Mouse (Mus musculus): ENCODE results near the gene Upk3a.
"Not testable (repeated sequence)": the region's sequence is repeated elsewhere in the genome, so short reads cannot be mapped to it uniquely, and the experiment has no call there.

The Upk3a gene

DNA sequence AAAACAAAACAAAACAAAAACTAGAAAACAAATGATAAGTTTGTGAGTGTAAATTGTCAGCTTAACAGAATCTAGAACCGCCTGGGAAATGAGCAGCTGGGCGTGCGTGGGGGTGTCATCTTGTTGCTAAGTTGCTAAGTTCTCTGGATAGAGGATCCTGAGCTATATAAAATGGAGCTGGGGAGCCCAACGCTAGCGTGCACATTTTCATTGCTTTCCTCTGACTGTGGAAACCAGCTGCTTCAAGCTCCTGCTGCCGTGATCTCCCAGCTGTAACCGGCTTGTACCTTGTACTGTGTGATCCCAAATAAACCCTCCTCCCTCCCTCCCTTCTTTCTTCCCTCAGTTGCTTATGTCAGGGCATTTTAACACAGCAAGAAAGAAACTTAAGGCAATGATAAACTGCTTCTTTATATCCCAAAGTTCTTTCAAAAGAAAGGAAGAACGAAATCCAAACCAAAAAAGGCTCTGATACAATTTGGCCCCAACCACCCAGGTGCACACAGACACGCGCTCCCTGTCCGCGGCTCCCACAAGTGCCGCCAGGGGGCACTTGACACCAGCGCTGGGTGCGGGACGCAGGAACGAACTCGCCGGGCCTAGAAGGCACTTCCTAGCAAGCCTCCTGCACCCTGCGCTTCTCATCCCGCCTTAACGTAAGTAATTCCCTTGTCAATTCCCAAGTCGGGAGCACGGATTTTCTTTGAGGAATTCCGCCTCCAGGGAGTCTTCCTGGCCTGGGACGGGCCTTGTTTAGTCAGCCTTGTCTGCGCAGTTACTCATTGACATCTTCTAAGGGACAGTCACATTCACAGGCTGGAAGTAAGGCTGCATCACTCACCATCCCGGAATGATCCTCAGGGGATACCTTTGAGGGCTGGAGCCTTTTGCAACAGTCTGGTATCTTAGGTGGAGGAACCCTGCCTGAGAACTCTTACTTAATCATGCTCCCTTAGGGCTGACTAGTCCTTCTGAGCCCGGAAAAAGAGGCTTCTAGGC is 15.7 kb upstream of the Upk3a start:
- DNase-seq (ENCODE audit: low read depth, low spot score): peak; percentile 59

DNA sequence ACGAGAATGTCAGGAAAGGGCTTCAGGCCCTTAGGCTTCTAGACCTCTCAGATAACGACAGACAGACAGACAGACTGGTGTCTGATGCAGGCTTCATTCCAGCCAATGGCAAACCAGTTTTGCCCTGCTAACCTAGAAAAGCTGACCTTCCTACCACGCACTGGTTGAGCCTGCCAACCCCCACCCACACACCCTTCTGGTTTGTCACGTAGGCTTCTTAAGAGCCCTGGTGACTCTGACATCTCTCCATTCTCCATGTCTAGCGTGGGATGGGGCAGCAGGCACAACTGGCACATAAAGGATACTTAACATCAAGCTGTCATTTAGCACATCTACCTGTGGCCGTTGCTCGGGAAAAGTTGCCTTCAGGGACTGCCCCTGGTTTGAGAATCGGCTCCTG is 7.3 kb upstream of the Upk3a start:
- DNase-seq (ENCODE audit: low read depth, low spot score): no peak

DNA sequence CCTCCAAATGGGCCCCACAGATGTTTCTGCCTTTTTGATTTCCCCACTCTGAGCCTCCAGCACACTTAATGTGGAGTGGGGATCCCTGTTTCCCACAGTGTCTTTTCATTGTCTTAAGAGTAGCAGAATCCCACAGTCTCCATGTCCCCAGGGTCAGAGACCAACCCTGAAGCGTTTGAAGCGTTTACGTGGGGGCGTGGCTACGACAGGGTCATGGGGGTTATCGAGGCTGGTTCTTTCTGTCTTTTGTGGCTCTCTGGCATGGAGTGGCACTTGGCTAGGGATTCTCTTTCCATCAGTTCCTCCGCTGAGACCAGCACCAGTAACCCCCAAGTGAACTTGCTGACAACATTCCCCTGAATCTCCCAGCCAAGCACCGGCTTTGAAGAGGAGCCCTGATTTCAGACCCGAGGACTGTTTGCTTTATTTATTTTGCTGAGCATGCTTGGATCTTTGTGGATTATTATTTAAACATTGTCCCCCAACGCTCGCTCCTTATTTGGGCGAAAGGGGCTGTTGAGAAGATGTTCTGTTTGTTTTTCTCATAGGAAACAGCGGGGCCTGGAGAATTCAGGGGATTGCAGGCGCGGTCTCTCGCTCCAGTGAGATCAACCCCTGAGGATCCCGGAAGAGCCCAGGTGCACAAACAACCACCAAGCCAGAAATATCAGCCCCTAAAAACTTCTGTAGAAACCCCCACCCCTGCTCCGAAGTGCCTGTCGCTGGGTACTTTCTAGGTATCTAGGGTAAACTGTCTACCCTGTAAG is 4.9 kb upstream of the Upk3a start:
- no peak for DNase-seq (ENCODE audit: low read depth, low spot score)

DNA sequence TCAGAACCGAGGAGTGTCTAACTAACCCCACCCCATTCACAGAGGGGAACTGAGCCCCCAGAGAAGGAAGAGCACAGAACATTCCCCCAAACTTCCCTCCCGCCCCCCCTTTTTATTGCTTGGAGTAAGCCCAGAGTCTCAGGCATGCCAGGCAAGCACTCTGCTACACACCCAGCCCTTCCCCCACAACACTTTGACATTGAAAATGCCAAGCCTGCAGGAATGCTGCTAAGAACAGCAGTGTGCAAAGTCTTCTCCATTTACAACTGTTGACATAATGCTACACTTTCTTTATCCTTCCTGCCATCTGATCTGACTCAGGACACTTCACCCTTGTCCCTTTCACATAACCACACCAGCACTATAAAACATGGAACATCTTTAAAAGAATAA is 4.3 kb upstream of the Upk3a start:
- no peak for DNase-seq (ENCODE audit: low read depth, low spot score)

DNA sequence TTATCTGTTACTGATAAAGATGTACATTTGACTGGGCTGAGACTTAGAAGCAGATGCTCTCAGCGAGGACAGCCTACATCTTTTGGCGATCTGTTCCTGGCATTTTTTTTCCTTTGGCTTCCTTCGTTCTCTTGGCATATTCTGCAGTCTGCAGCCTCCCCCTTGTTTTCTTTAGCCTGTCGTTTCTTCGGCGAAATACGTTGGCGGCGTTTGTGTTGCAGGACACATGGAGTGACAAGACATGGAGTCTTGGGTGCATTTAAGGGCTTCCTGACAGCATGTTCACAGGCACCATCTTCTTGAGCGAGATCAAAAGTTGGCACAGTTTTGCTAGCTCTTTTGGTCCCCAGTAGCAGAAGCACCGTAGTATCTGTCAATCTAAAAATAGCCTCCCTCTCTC is 1.2 kb upstream of the Upk3a start:
- no peak for DNase-seq (ENCODE audit: low read depth, low spot score)

DNA sequence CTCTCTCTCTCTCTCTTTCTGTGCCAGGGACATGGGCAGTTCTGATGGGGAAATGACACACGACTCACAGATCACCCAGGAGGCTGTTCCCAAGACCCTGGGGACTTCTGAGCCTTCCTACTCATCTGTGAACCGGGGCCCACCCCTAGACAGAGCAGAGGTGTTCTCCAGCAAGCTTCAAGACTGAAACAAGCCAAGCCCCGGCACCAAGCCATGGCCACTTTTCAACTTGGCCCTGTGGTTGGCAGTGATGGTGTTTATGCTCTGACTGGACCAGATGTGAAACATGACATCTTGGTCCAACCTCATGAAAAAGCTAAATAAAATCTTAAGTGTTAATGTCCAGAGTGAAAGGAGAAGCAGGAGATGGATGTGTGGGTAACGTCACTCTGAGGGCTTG is 5.3 kb downstream of the Upk3a start:
- no peak for DNase-seq (ENCODE audit: low read depth, low spot score)

DNA sequence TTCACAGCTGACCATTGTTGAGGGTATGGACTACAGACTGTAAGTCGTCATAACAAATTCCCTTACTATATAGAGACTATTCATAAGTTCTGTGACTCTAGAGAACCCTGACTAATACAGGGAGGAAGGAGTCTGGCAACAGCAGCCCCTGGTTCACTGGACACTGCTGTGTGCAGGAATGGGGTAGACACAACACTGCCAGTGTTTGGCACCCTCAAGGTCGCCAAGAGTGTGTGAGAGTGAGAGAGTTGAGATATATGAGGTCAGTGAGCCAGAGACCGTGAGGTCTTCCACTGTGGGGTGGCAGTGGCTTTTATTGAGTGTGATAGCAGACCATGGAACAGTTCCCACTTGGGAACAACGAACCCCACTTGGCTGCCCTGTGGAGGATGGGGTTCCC is 9.3 kb downstream of the Upk3a start:
- DNase-seq (ENCODE audit: low read depth, low spot score): no peak

DNA sequence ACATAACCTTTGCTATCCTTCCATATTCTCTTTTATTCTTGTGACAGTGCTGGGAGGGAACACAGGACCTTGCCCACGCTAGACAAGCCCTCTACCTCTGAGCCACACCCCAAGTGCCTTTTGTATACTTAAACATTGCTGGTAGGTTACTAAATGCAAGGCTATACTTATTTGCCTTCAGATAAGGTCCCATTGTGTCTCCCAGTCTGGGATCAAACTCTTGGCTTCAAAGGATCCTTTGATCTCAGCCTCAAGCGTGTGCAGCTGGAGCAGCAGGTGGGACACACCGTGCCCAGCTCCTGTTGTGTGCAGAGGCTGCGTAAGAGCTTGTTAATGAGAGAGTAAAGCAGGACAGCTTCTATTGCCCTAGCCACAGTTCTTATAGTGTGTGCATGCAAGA is 10.8 kb downstream of the Upk3a start:
- DNase-seq (ENCODE audit: low read depth, low spot score): no peak

DNA sequence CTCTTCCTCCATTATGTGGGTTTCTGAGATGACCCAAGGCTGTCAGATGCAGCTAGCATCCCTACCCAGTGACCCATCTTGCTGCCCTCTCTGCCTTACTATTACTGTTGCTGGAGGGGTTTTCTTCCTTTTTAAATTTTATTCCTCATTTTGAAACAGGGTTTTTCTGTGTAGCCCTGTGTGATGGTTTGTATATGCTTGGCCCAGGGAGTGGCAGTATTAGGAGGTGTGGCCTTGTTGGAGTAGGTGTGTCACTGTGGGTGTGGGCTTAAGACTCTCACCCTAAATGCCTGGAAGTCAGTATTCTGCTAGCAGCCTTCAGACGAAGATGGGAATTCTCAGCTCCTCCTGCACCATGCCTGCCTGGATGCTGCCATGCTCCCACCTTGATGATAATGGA is 11.7 kb downstream of the Upk3a start, which contains the start of gene Fam118a:
Gene Fam118a (plus strand): TSS at position 301 of the 400 bp plus-strand sequence.
- DNase-seq (ENCODE audit: low read depth, low spot score): not testable (repeated sequence)

DNA sequence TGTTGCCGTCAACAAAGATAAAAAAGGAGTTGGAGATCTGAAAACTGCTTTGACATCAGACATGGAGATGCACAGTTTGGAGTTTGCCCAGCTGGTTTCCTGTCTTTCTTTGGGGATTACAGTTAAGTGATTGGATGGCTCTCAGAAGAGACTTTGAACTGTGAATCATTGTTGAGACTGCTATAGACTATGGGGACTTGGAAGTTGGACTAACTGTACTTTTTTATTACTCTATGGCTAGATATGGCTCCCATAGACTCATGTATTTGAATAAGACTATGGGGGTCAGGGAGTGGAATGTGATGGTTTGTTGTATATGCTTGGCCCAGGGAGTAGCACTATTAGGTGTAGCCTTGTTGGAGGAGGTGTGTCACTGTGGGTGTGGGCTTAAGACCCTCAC is 13.7 kb downstream of the Upk3a start:
- not testable (repeated sequence) for DNase-seq (ENCODE audit: low read depth, low spot score)

DNA sequence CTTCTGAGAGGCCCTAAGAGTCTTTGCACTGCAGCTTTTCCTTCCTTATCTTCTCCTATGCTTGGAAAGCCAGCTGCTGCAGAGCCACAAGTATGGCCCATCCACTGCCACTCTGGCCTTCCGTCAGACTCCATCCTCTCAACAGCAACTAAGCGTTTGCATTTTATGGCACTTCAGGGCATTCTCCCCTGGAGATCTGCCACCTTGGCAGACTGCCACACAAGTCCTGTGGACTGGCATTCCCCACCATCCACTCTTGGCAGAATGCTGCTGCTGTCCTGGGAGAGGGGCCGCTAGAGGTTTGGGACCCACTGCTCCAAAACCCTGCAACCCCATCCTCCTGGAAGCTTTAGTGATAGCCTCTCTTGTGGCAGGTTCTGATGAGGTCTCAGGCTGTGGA is 14.9 kb downstream of the Upk3a start:
- DNase-seq (ENCODE audit: low read depth, low spot score): no peak

DNA sequence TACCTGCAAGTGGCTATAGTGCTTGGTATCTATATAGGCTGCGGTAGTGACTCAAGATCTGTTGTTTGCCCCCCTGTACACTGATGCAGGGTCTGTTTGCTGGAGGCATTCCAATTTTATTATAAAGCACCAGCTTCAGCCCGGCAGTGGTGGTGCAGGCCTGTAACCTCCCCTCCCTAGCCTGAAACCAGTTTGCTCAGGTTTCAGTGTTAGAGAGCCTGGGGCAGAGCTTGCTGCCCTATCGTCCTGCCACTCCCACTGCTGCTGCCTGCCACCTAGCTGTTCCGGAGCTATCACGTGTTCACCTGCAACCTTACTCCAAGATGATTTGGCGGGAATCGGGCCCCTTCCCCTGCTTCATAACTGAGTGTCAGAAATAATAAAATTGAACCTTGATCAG is 17.0 kb downstream of the Upk3a start:
- not testable (repeated sequence) for DNase-seq (ENCODE audit: low read depth, low spot score)

DNA sequence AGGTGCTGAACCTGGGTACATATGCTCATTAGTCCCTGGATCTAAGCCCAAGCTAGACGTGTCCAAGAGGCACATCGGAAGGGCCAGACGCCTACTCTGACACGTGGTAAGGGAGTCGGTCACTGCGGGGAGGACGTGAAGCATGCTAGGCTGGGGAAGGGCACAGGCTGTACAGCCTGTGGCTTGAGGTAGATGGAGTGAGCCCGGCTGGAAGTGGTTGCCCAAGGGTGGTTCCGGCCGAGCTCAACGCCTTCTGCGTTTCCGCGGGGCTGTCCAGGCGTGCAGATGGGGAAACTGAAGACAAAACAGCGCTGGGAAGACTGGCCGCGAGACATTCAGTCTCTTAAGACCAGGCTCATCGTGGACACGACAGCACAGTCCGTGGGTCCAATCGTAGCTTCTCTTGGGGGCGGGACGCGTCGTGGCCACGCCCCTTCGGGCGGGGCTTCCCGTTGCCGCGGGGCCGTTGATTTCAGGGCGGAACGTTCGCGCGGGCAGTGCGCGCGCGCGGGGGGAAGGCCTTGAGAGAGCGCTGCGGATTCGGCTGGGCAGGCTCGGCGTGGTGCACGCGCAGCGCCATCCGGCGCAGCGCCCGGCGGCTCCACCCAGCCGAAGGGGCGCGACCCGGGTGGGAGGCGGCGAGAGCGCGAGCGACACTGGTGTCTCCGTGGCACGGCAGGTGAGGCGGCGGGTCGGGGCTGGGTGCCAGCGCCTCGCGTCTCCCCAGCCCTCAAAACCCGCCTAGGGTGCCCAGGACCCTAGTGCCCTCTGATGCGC is 19.8 kb downstream of the Upk3a start:
- peak; percentile 97 for DNase-seq (ENCODE audit: low read depth, low spot score)

DNA sequence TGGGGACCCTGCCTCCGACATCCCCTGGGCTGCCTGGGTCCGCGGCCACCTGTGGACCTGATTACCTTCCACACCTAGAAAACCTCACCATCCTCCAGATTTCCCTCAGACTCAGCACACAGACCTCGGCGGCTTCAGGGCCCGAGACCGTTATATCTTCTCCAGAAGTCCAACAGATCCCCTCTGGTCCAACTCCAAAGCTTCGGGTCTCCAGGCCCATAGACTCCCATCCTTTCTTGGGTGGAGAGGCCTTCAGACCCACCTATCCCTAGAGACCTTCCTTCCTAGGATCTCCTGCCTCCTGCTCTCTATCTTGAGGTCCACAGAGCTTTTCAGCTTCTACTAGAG is 20.4 kb downstream of the Upk3a start:
- DNase-seq (ENCODE audit: low read depth, low spot score): no peak

DNA sequence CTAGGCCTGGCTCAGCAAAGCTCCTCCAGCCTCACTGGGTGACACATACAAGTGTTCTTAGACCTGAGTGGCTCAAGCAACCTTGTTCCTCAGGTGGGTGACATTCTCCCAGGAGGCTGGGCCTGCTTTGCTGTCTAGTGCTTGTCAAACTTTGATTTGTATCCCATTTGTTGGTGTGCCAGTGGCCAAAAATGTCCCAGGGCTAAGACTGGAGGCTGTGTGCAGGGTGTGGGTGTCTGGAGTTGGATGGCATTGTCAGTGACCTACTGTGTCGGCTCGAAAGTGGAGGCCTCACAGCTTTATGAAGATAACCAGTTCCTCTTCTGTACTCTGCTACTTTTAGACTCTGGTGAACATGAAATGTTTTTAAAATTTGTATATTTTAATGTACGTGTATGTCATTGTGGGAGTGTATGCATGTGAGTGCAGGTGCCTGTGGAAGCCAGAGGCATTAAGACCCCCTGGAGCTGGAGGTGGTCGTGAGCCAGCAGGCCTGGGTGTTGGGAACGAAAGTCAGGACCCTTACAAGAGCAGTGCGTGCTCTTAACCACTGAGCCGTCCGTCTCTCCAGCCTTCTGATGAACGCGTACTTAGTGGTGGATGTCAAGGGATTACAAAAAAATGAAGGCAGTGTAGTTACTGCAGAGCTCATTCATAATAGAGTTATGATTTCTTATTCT is 24.7 kb downstream of the Upk3a start:
- no peak for DNase-seq (ENCODE audit: low read depth, low spot score)

DNA sequence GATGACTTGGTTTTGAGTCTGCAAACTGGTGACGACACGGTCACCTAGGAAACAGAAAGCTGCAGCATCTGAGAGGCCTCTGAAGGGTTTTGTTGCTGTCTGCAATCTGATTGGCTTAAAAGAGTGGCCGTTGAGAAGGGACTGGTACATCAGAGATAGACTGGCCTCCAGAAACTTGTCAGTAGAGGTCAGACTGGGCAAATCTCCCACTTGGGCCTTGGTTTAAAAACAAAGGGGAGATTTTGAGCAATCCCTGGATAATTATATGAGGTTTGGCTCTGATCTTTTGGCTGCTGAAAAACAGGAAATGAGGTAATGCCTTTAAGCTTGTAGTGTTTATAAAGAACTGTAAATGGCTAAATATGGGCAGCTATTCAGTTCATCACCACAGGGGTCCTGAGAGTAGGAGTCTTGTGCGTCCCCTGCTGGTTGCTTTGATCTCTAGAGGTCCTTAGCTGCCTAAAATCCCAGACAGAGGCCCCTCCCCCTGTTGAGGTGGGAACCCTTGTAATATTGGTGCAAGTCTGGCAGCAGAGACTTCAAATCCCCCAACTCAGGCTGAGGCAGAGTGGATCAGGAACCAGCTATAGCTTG is 25.5 kb downstream of the Upk3a start:
- peak; percentile 36 for DNase-seq (ENCODE audit: low read depth, low spot score)

DNA sequence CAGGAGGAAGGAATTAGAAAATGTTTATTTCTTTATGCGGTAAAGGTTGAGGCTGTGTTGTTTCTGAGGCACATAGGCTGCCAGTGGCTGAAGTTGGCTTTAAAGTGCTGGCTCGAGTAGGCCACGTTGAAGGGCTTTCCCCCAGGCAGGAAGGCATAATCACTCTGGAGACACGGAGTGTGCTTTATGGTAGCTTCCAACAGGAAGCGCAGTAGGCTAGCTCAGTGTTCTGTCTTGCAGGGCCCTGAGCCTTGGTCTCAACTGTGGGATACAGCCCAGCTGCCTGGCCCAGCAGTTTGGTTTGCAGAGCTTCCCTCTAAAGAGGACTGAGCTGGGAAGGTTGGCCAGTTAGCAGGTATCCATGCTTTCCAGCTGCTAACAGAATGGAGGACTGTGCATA is 26.2 kb downstream of the Upk3a start:
- DNase-seq (ENCODE audit: low read depth, low spot score): no peak

DNA sequence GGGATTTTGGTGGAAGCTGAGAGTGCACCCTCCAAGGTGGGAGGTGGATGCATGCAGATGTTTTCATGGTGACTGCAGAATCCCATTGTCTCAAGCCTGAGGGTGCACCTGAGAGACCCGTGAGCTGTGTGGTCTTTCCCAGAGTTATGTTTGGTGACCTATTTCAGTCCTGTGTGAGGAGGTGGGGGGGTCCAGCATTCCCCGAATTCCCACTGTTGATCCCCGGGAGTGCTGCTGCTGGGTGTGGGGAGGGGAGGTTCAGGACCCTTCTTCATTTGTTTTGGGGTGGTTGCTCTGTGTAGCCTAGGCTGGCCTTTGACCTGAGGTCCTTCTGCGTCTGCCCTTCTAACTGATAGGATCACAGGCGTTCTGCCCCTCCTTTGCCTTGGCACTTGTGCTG is 26.8 kb downstream of the Upk3a start:
- no peak for DNase-seq (ENCODE audit: low read depth, low spot score)

DNA sequence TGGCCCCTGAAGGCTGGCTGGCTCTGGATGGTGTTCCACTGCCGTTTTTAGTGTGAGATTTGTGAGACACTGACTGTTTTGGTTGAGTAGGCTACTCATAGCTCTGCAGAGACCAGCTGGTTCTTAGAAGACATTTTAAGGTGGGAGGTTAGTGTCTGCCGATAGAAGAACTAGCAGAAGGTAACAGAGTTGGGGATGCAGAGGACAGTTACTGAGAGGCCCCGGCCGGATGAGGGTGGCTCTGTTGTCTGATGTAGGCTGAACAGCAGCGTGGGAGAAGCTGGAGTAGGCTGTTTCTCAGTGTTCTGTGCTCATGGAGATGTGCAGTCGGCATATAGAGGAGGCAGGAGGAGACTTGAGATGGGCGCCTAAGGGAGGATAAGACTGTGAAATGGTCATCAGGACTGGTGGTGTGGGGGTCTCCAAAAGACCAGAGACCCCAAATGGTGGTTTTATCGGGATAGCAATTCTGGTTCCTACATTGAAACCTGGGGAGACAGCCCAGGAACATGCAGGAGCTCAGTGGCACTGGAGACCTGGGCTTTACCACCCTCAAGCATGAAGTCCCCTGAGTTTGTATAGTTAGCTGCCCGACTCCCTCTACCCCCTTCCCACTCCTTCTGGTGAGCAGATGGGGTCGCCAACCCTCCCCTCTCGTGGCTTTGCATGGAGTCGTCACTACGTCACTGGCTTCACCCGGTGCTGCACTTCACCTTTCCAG is 29.4 kb downstream of the Upk3a start:
- no peak for DNase-seq (ENCODE audit: low read depth, low spot score)

DNA sequence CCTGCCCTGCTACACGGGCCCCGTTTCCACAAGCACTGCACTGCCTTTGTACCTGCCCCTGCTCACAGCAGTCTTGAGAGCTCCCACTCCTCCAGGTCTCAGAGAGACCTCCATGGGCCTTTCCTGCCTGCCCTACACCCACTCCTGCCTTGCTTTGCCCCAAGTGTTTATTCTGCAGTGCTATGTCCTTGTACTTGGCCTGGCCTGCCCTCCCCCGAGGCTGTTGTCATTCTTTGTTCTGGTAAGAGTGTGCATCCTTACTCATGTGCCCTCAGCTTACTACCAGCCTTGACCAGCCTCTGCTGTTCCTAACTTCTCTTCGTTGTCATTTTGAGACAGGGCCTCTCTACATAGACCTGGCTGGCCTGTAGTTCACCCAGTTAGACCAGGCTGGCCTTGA is 30.9 kb downstream of the Upk3a start:
- DNase-seq (ENCODE audit: low read depth, low spot score): no peak

Data from embryo, embryonic 11.5 days (tissue).